Mouse (Mus musculus) stomach, embryonic 14.5 days (tissue): ENCODE measurements around the gene Lcn10. TPM values are rescaled to one million over a fixed set of nuclear protein-coding genes. Genes with fewer than 3 reads are reported as not detected.
A peak's percentile ranks its signal among the peaks of the same experiment; 100 is the strongest.
"Not testable (repeated sequence)": the region's sequence is repeated elsewhere in the genome, so short reads cannot be mapped to it uniquely, and the experiment has no call there.

Experiments
- ATAC-seq: fragments of 200-750 bp; cut with Nextera tagmentation; 2 replicates; pipeline ENCODE4 v1.8.0; 2017; ENCODE audit warnings: low read depth, moderate TSS enrichment; ENCODE audit not compliant: insufficient number of reproducible peaks, insufficient read depth, low FRiP score
- H3K27ac ChIP-seq: fragments of 300-500 bp; sonication (generic); 2 replicates; pipeline ENCODE4 v1.5.1; 2014; ENCODE audit warnings: mild to moderate bottlenecking, low read length, moderate library complexity, mixed read lengths
- H3K27me3 ChIP-seq: fragments of 300-500 bp; sonication (generic); 2 replicates; pipeline ENCODE4 v1.6.1; 2014; ENCODE audit warnings: low read length, control low read depth, mixed read lengths; ENCODE audit not compliant: control insufficient read depth, insufficient read depth
- H3K36me3 ChIP-seq: fragments of 300-500 bp; sonication (generic); 2 replicates; pipeline ENCODE4 v1.6.1; 2014; ENCODE audit warnings: mild to moderate bottlenecking, control low read depth, low read length, moderate library complexity, mixed read lengths; ENCODE audit not compliant: control insufficient read depth, insufficient read depth
- H3K4me1 ChIP-seq: fragments of 300-500 bp; sonication (generic); 2 replicates; pipeline ENCODE4 v1.6.1; 2014; ENCODE audit warnings: low read length, control low read depth, mixed read lengths; ENCODE audit not compliant: control insufficient read depth, insufficient read depth
- H3K4me2 ChIP-seq: fragments of 300-500 bp; sonication (generic); replicated peaks from 2 replicates; pipeline ENCODE4 v1.6.1; 2014; ENCODE audit warnings: low read depth, low read length, control low read depth
- H3K4me3 ChIP-seq: fragments of 300-500 bp; sonication (generic); 2 replicates; pipeline ENCODE4 v1.5.1; 2014; ENCODE audit warnings: low read depth, low read length, control low read depth
- H3K9ac ChIP-seq: fragments of 300-500 bp; sonication (generic); replicated peaks from 2 replicates; pipeline ENCODE4 v1.6.1; 2014; ENCODE audit warnings: low read depth, mild to moderate bottlenecking, control low read depth, low read length, moderate library complexity, mixed read lengths
- H3K9me3 ChIP-seq: fragments of 300-500 bp; sonication (generic); 2 replicates; pipeline ENCODE4 v1.6.1; 2016; ENCODE audit warnings: low read depth, low read length, control low read depth; ENCODE audit not compliant: control insufficient read depth
- WGBS: fragments of 180-500 bp; shearing (Covaris S2); extraction: QIAGEN DNeasy Blood & Tissue Kit; methylation state at CpG from one replicate; pipeline ENCODE4 v1.1.7; 2014; 5-methylcytosine and 5-hydroxymethylcytosine counted together
- polyA plus RNA-seq: library from polyadenylated mRNA; unstranded; fragments of >200 nt; fragmentation: Nextera tagmentation; extraction: Ambion mirVana; gene quantifications from 2 replicates; pipeline ENCODE4 v1.2.1, GENCODE M21; 2014

The Lcn10 gene
- polyA plus RNA-seq, 1 experiment from 2014 or later, result not detected

DNA sequence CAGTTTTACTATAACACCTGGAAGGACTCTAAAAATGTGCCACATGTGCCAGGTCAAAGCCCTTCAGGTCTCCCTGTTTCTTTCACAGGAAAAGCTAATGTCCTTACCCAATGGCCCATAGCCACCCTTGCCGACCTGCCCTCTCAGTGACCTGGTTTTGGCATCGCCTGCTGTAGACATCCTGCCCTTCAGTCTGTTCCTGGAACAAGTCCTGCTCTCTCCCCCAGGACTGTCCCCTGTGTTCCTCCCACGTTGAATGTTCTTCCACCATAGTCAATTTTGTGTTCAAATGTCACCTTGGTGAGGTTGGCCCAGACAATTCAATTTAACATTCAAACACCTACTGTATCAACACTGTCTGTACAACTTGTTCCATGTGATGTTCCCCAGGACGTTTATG lies 14.4 kb downstream of the Lcn10 start:
- ATAC-seq, result no peak
- no peaks in the 10 kb centered on the region for H3K36me3 ChIP-seq
- H3K4me2 ChIP-seq, result no peak overlapping the region
- H3K9me3 ChIP-seq, result no peaks in the 10 kb centered on the region
- WGBS, result 65% methylated on average over 4 of the region's 4 CpGs
- H3K4me3 ChIP-seq, result no peak overlapping the region
- H3K4me1 ChIP-seq, result no peaks in the 10 kb centered on the region
- no peak overlapping the region for H3K27ac ChIP-seq
- H3K27me3 ChIP-seq, result no peaks in the 10 kb centered on the region
- H3K9ac ChIP-seq, result no peak overlapping the region

DNA sequence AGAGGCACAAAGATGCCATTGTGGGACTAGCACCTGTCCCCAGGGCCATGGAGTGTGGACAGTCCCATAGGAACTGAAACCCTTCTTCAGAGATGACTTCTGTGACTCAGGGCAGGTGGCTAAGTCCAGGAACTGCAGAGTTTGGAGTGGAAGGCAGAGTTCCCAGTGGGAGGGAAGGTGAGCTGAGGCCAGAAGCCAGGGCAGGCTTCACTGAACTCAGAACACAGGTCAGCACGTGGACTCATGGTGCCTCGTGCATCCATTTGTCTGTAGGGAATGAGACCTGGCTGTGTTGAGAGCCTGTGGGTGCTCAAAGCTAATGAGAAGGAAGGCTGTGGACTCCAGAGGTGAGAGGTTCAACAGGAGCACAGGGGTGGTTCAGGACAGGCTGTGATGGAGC lies 16.2 kb downstream of the Lcn10 start:
- no peaks in the 10 kb centered on the region for H3K27me3 ChIP-seq
- ATAC-seq, result no peak
- H3K9me3 ChIP-seq, result no peaks in the 10 kb centered on the region
- no peaks in the 10 kb centered on the region for H3K36me3 ChIP-seq
- H3K4me3 ChIP-seq, result no peak overlapping the region
- no peak overlapping the region for H3K9ac ChIP-seq
- no peaks in the 10 kb centered on the region for H3K4me1 ChIP-seq
- H3K27ac ChIP-seq, result no peak overlapping the region
- no peak overlapping the region for H3K4me2 ChIP-seq
- WGBS, result 74% methylated on average over 2 of the region's 2 CpGs

DNA sequence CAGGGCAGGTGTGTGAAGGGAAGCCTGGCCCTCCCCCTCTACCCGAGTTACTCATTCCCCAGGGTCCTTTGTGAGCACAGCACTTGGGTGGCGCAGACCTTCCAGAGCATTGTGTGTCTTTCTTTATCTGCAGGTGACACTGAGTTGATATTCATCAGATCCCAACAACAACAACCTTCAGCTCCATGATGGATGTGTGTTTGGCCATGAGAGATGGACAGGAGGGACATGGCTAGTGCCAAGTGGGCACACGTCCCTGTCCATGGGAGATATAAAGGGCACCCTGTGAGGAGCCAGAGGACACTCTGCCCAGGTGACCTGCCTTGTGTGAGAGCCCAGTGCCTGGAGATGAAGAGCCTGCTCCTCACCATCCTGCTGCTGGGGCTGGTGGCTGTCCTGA lies 17.2 kb downstream of the Lcn10 start, which contains the start of gene Obp2a:
Obp2a (plus strand) TSS at position 301 of the 400 bp plus-strand sequence.
- H3K9ac ChIP-seq, ATAC-seq, H3K4me1 ChIP-seq, H3K27me3 ChIP-seq, H3K36me3 ChIP-seq, H3K9me3 ChIP-seq, H3K27ac ChIP-seq, H3K4me3 ChIP-seq, H3K4me2 ChIP-seq: not testable (repeated sequence)
- WGBS, result 77% methylated on average over 3 of the region's 3 CpGs

DNA sequence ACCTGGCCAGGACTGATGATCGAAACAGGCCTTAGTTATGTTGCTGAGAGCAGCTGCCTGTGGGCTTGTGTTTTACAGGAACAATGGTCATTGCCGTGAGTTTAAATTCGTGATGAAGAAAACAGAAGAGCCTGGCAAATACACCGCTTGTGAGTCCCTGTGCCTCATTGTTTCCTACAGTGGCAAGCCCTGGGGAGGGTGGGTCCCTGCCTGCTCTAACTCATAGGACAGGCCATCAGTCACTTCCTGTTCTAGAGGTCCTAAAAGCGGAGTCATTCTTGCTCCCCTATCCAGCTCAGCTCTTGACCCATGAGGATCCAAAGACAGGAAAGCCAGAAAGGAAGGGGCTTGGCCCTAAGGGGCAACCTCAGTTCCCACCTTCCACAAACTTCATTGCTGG lies 18.5 kb downstream of the Lcn10 start:
- Histone ChIP-seq H3K4me2 (no peak overlapping the region), H3K27me3 (no peaks in the 10 kb centered on the region), H3K4me3 (no peak overlapping the region), H3K9ac (no peak overlapping the region), H3K27ac (no peak overlapping the region), H3K9me3 (no peaks in the 10 kb centered on the region), H3K4me1 (no peaks in the 10 kb centered on the region), H3K36me3 (no peaks in the 10 kb centered on the region)
- no peak for ATAC-seq
- WGBS, result 75% methylated on average over 5 of the region's 5 CpGs

DNA sequence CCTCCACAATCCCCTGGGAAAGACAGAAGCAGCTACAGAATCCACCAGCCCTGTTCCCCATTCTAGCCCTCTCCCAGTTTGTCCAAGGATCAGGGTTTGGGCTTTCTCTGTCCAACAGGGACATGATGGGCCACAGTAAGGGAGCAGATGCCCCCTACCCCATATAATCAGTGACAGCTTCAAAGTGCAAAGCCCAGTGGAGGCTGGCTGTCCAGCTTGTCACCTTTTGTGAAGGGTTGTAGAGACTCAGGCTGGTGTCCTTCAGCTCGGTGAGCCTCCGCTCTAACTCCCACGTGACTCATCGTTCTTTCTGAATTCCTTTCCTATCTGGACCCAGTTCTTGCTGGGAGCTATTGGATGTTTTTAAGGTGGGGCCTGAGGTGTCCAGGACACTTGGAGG lies 21.2 kb downstream of the Lcn10 start:
- Histone ChIP-seq H3K4me2 (no peak overlapping the region), H3K27me3 (no peaks in the 10 kb centered on the region), H3K4me3 (no peak overlapping the region), H3K9ac (no peak overlapping the region), H3K9me3 (no peaks in the 10 kb centered on the region), H3K36me3 (0 out of 2 replicates have a peak, but pooled peaks cover 3% of the 10 kb centered on the region), H3K4me1 (peaks cover 3% of the 10 kb centered on the region; the same call in 1 of the 2 replicates), H3K27ac (no peak overlapping the region)
- 77% methylated on average over 4 of the region's 4 CpGs for WGBS
- ATAC-seq, result no peak

DNA sequence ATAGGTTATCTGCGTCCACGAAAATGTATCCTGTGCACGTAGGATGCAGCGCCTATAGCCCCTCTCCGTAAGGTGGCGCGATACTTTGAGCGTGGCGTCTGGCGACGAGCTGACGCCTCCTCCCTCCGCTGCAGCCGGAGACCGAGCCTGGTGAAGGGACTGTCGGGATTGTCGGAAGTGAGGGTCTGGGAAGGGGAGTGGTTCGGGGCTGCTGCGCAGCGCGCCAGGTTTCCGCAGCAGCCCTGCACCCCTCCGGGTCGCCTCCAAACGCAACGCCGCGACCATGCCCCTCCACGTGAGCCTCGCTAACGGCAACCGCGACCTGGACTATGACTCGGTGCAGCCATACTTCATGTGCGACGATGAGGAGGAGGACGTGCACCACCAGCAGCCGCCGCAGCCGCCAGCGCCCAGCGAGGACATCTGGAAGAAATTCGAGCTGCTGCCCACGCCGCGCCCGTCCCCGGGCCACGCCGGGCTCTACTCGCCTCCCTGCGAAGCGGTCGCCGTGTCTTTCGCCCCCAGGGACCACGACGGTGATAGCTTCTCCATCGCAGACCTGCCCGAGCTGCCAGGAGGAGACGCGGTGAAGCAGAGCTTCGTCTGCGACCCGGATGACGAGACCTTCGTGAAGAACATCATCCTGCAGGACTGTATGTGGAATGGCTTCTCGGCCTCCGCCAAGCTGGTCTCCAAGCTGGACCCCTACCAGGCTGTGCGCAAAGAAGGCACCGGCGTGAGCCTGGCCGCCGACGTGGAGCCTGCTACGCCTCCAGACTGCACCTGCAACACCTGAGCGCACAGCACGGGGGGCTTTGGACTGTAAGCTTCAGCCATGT lies 24.3 kb downstream of the Lcn10 start, which contains the start of gene Bmyc:
Bmyc (plus strand) TSS at position 97 of the 839 bp plus-strand sequence.
- ATAC-seq, result peak; percentile 91

DNA sequence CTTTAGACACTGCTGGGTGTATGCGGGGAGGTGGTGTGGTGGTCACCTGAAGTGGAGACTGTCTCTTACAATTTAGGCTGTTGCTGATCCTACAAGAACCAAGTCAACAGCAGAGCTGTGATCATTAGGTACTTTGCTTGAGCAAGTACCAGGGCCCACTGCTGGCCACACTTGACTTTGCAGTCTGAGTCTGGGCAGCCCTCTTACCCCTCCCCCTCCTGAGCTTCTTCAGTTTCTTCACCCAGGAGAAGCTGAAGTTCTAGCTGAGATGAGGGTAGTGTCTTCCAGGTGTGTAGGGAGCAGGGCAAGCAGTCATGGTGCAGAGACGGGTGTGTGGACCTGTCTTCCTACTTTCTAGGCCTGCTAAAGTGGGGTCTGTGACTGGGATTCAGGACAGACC lies 25.6 kb downstream of the Lcn10 start:
- ATAC-seq, result no peak; the same call in 1 of the 2 replicates
- peak overlapping the region; percentile 18; the same call in 1 of the 2 replicates for H3K4me2 ChIP-seq
- H3K27ac ChIP-seq, result no peak overlapping the region
- 0 out of 2 replicates have a peak, but pooled peaks cover 3% of the 10 kb centered on the region for H3K36me3 ChIP-seq
- H3K4me3 ChIP-seq, result no peak overlapping the region
- no peak overlapping the region for H3K9ac ChIP-seq
- no peaks in the 10 kb centered on the region for H3K9me3 ChIP-seq
- 76% methylated on average over 2 of the region's 2 CpGs for WGBS
- H3K4me1 ChIP-seq, result peaks cover 5% of the 10 kb centered on the region; the same call in 1 of the 2 replicates
- H3K27me3 ChIP-seq, result no peaks in the 10 kb centered on the region

More for the DNA sequence above, 24.3 kb downstream of the Lcn10 start, which contains the start of gene Bmyc:
- H3K4me3 ChIP-seq, result peak within 1 kb of the TSS; percentile 80
- no peaks in the 10 kb centered on the region for H3K27me3 ChIP-seq
- peaks cover 5% of the 10 kb centered on the region; the same call in 1 of the 2 replicates for H3K4me1 ChIP-seq
- H3K27ac ChIP-seq, result peak within 1 kb of the TSS; percentile 68
- 0 out of 2 replicates have a peak, but pooled peaks cover 3% of the 10 kb centered on the region for H3K36me3 ChIP-seq
- H3K9ac ChIP-seq, result peak within 1 kb of the TSS; percentile 67
- WGBS, result under 1% methylated on average over 78 of the region's 78 CpGs
- H3K4me2 ChIP-seq, result peak within 1 kb of the TSS; percentile 93
- no peaks in the 10 kb centered on the region for H3K9me3 ChIP-seq

DNA sequence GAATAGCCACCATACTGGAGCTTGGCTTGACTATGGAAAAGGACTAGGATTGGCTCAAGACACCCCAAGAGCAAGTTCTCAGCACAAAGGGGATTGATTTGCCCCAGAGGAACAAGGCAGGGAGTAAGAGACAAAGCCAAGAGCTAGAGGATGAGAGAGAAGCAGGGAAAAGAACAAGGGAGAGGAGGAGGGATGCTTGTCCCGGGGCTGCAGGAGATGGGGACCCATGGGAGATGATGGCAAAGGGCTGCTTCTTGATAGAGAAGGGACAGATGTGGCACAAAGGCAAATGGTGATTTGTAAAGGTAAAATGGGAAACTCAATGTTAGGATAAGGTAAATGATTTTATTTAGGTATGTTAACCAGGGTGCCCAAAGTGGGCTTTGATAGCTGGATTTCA lies 26.5 kb downstream of the Lcn10 start:
- WGBS, result 100% methylated on average over 1 of the region's 1 CpGs
- H3K9me3 ChIP-seq, H3K9ac ChIP-seq, H3K4me1 ChIP-seq, H3K27me3 ChIP-seq, H3K4me3 ChIP-seq, H3K36me3 ChIP-seq, ATAC-seq, H3K4me2 ChIP-seq, H3K27ac ChIP-seq: not testable (repeated sequence)
